Mouse (Mus musculus) MEL (cell line): ENCODE data around the gene Xrn1. TPM values are rescaled to one million over a fixed set of nuclear protein-coding genes. Genes with fewer than 3 reads are reported as not detected.
A peak's percentile ranks its signal among the peaks of the same experiment; 100 is the strongest.

Experiments used
- DNase-seq: peaks from one replicate; pipeline ENCODE4 v3.0.0; 2011; ENCODE audit warnings: low read depth, low spot score
- H3K27ac ChIP-seq: 2 replicates; pipeline ENCODE4 v1.5.1; 2012; ENCODE audit warnings: low read depth, mild to moderate bottlenecking, control low read depth, low read length, moderate library complexity; ENCODE audit not compliant: control insufficient read depth
- H3K27me3 ChIP-seq, 2 experiments: fragments of 150-350 bp in 1 of 2; sonication (generic) in 1 of 2; 2 replicates each; pipeline ENCODE4 v1.6.1; 2012; ENCODE audit warnings: low read length in 2 of 2, mild to moderate bottlenecking in 2 of 2, improper control_type of control experiment in 1 of 2, moderate library complexity in 1 of 2; ENCODE audit not compliant: insufficient read depth in 2 of 2, control insufficient read depth in 1 of 2
- H3K36me3 ChIP-seq, 2 experiments: 2 replicates each; pipeline ENCODE4 v1.6.1; 2012 to 2014; ENCODE audit warnings: low read length in 2 of 2, improper control_type of control experiment in 1 of 2, inconsistent platforms in 1 of 2, mild to moderate bottlenecking in 1 of 2; ENCODE audit not compliant: insufficient read depth in 2 of 2, control insufficient read depth in 1 of 2
- H3K4me1 ChIP-seq, 2 experiments: fragments of 150-350 bp in 1 of 2; sonication (generic) in 1 of 2; 2 replicates each; pipeline ENCODE4 v1.6.1; 2012; ENCODE audit warnings: low read length in 2 of 2, improper control_type of control experiment in 1 of 2, mild to moderate bottlenecking in 1 of 2; ENCODE audit not compliant: insufficient read depth in 2 of 2, control insufficient read depth in 1 of 2
- H3K4me3 ChIP-seq, 2 experiments: fragments of 150-350 bp in 1 of 2; sonication (generic) in 1 of 2; 2 replicates each; pipeline ENCODE4 v1.5.1; 2012; ENCODE audit warnings: low read depth in 2 of 2, low read length in 2 of 2, mild to moderate bottlenecking in 2 of 2, moderate library complexity in 2 of 2, control low read depth in 1 of 2, improper control_type of control experiment in 1 of 2; ENCODE audit not compliant: control insufficient read depth in 1 of 2, insufficient read depth in 1 of 2
- H3K79me2 ChIP-seq: 2 replicates; pipeline ENCODE4 v1.6.1; 2012; ENCODE audit warnings: mild to moderate bottlenecking, low read length, moderate library complexity; ENCODE audit not compliant: control insufficient read depth, poor library complexity, insufficient read depth
- H3K9ac ChIP-seq: 2 replicates; pipeline ENCODE4 v1.6.1; 2012; ENCODE audit warnings: low read depth, mild to moderate bottlenecking, control low read depth, low read length, moderate library complexity; ENCODE audit not compliant: control insufficient read depth, poor library complexity, severe bottlenecking
- H3K9me3 ChIP-seq: fragments of 150-350 bp; sonication (generic); replicated peaks from 2 replicates; pipeline ENCODE4 v1.6.1; 2012; ENCODE audit warnings: mild to moderate bottlenecking, low read length, improper control_type of control experiment, moderate library complexity; ENCODE audit not compliant: insufficient read depth
- BHLHE40 ChIP-seq: IDR thresholded peaks from 2 replicates; pipeline ENCODE4 v1.6.1; 2012; ENCODE audit warnings: low read depth, mild to moderate bottlenecking, inconsistent platforms, low read length, improper control_type of control experiment, borderline replicate concordance
- CTCF ChIP-seq, 3 experiments: IDR thresholded peaks in 2 of 3; conservative IDR thresholded peaks in 1 of 3; 2 replicates each; pipeline ENCODE4 v1.5.1; 2011 to 2012; ENCODE audit warnings: low read length in 3 of 3, low read depth in 2 of 3, mild to moderate bottlenecking in 2 of 3, improper control_type of control experiment in 1 of 3, inconsistent platforms in 1 of 3, mixed read lengths in 1 of 3, moderate library complexity in 1 of 3; ENCODE audit not compliant: control insufficient read depth in 1 of 3, insufficient read depth in 1 of 3, poor library complexity in 1 of 3, severe bottlenecking in 1 of 3
- EP300 ChIP-seq, 2 experiments: IDR thresholded peaks; 2 replicates each; pipeline ENCODE4 v1.6.1; 2011; ENCODE audit warnings: improper control_type of control experiment in 2 of 2, low read length in 2 of 2, low read depth in 1 of 2, mild to moderate bottlenecking in 1 of 2
- ETS1 ChIP-seq: IDR thresholded peaks from 2 replicates; pipeline ENCODE4 v1.6.1; 2012; ENCODE audit warnings: low read depth, mild to moderate bottlenecking, inconsistent platforms, low read length, improper control_type of control experiment, moderate library complexity
- GATA1 ChIP-seq: IDR thresholded peaks from 2 replicates; pipeline ENCODE4 v1.6.1; 2011; ENCODE audit warnings: low read depth, low read length, improper control_type of control experiment
- HCFC1 ChIP-seq: IDR thresholded peaks from 2 replicates; pipeline ENCODE4 v1.6.1; 2012; ENCODE audit warnings: low read depth, mild to moderate bottlenecking, inconsistent platforms, low read length, improper control_type of control experiment, moderate library complexity
- JUND ChIP-seq: IDR thresholded peaks from 2 replicates; pipeline ENCODE4 v1.6.1; 2011; ENCODE audit warnings: low read depth, mild to moderate bottlenecking, improper control_type of control experiment, low read length
- KAT2A ChIP-seq: conservative IDR thresholded peaks from 2 replicates; pipeline ENCODE4 v1.6.1; 2012; ENCODE audit warnings: low read depth, low read length, improper control_type of control experiment, inconsistent platforms
- MAFK ChIP-seq: IDR thresholded peaks from 2 replicates; pipeline ENCODE4 v1.6.1; 2011; ENCODE audit warnings: low read depth, mild to moderate bottlenecking, low read length, improper control_type of control experiment, borderline replicate concordance
- MAX ChIP-seq: IDR thresholded peaks from 2 replicates; pipeline ENCODE4 v1.6.1; 2011; ENCODE audit warnings: low read length, improper control_type of control experiment
- MAZ ChIP-seq: IDR thresholded peaks from 2 replicates; pipeline ENCODE4 v1.6.1; 2012; ENCODE audit warnings: low read depth, mild to moderate bottlenecking, inconsistent platforms, low read length, improper control_type of control experiment
- MXI1 ChIP-seq: IDR thresholded peaks from 2 replicates; pipeline ENCODE4 v1.6.1; 2011; ENCODE audit warnings: mild to moderate bottlenecking, low read depth, low read length, improper control_type of control experiment
- MYC ChIP-seq: IDR thresholded peaks from 2 replicates; pipeline ENCODE4 v1.6.1; 2011; ENCODE audit warnings: low read depth, mild to moderate bottlenecking, low read length, improper control_type of control experiment, moderate library complexity
- POLR2AphosphoS2 ChIP-seq: IDR thresholded peaks from 2 replicates; pipeline ENCODE4 v1.6.1; 2011; ENCODE audit warnings: low read length, improper control_type of control experiment
- RCOR1 ChIP-seq: IDR thresholded peaks from 2 replicates; pipeline ENCODE4 v1.6.1; 2012; ENCODE audit warnings: low read depth, mild to moderate bottlenecking, inconsistent platforms, low read length, improper control_type of control experiment
- SIN3A ChIP-seq: IDR thresholded peaks from 2 replicates; pipeline ENCODE4 v1.6.1; 2012; ENCODE audit warnings: low read length, improper control_type of control experiment, inconsistent platforms
- TAL1 ChIP-seq: IDR thresholded peaks from 2 replicates; pipeline ENCODE4 v1.6.1; 2012; ENCODE audit warnings: mild to moderate bottlenecking, inconsistent platforms, low read length, moderate library complexity, mixed read lengths
- TBP ChIP-seq: IDR thresholded peaks from 2 replicates; pipeline ENCODE4 v1.8.0; 2011; ENCODE audit warnings: low read depth, low read length, improper control_type of control experiment
- TCF12 ChIP-seq: IDR thresholded peaks from 2 replicates; pipeline ENCODE4 v1.6.1; 2014; ENCODE audit warnings: low read depth, mild to moderate bottlenecking, inconsistent platforms, low read length, improper control_type of control experiment, moderate library complexity
- UBTF ChIP-seq: IDR thresholded peaks from 2 replicates; pipeline ENCODE4 v1.6.1; 2012; ENCODE audit warnings: low read depth, mild to moderate bottlenecking, inconsistent platforms, low read length, improper control_type of control experiment, moderate library complexity, borderline replicate concordance; ENCODE audit not compliant: insufficient read depth
- USF1 ChIP-seq: IDR thresholded peaks from 2 replicates; pipeline ENCODE4 v1.6.1; 2014; ENCODE audit warnings: low read depth, mild to moderate bottlenecking, inconsistent platforms, low read length, improper control_type of control experiment, moderate library complexity
- ZC3H11A ChIP-seq: IDR thresholded peaks from 2 replicates; pipeline ENCODE4 v1.6.1; 2012; ENCODE audit warnings: low read depth, mild to moderate bottlenecking, inconsistent platforms, low read length, improper control_type of control experiment
- ZKSCAN1 ChIP-seq: IDR thresholded peaks from 2 replicates; pipeline ENCODE4 v1.6.1; 2012; ENCODE audit warnings: low read depth, mild to moderate bottlenecking, inconsistent platforms, low read length, improper control_type of control experiment, moderate library complexity
- ZMIZ1 ChIP-seq: IDR thresholded peaks from 2 replicates; pipeline ENCODE4 v1.6.1; 2012; ENCODE audit warnings: low read depth, mild to moderate bottlenecking, inconsistent platforms, low read length, improper control_type of control experiment, moderate library complexity
- ZNF384 ChIP-seq: IDR thresholded peaks from 2 replicates; pipeline ENCODE4 v1.6.1; 2012; ENCODE audit warnings: low read depth, mild to moderate bottlenecking, inconsistent platforms, low read length, improper control_type of control experiment
- polyA plus RNA-seq, 2 experiments: library from polyadenylated mRNA; stranded (reverse) in 1 of 2; unstranded in 1 of 2; fragments of >175 nt in 1 of 2; fragments of >200 nt in 1 of 2; gene quantifications; 2 replicates each; pipeline versions ENCODE4 v1.2.1 to v1.2.4; 2012; ENCODE audit warnings: low replicate concordance in 2 of 2, low read depth in 1 of 2; ENCODE audit not compliant: insufficient read length in 2 of 2, insufficient read depth in 1 of 2, missing spikeins in 1 of 2
- total RNA-seq: library from RNA; depleted of rRNA; stranded (reverse); fragments of 300-350 nt; gene quantifications from 2 replicates; pipeline ENCODE4 v1.2.3, GENCODE M21; 2012

Gene Xrn1
- total and polyA plus RNA-seq, 3 experiments, result 7.6 to 8.3 TPM; not detected in 1

DNA sequence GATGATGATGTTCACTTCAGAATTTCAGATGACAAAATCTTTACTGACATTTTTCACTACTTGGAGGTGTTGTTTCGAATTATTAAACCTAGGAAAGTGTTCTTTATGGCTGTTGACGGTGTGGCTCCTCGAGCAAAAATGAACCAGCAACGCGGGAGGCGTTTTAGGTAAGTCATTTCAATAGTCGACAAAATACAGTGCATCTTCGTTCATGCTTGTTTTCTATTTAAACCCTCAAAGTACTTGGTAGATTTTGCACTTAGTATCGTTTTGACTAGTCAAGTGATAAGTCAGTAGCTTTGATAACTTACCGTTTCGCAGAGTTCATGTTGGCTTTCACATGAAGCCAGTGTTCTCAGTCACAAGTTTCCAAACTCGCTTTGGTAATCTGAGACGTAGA lies 9.5 kb downstream of the Xrn1 start:
- H3K79me2 ChIP-seq, result peaks cover 14% of the 10 kb centered on the region
- H3K4me3 ChIP-seq, result no peak overlapping the region
- H3K4me1 ChIP-seq, result peaks cover 9 to 20% of the 10 kb centered on the region in 2 experiments
- no peaks in the 10 kb centered on the region for H3K27me3 ChIP-seq
- H3K36me3 ChIP-seq, result peaks cover 4 to 27% of the 10 kb centered on the region in 2 experiments
- no peaks in the 10 kb centered on the region for H3K9me3 ChIP-seq
- no peak for DNase-seq
- TF ChIP-seq MAZ (no peak), MAFK (no peak), MXI1 (no peak), TAL1 (no peak), RCOR1 (no peak), EP300 (IDR thresholded peaks at IDR 0.05; ENCODE audit: low read depth in 1 of 2, low read length in 2 of 2) (no peak), UBTF (no peak), SIN3A (no peak), MYC (no peak), ZKSCAN1 (no peak), USF1 (no peak), ZMIZ1 (no peak), TBP (no peak), POLR2AphosphoS2 (no peak), JUND (no peak), ZNF384 (no peak), HCFC1 (no peak), BHLHE40 (no peak)
- TF ChIP-seq, all 39 proteins: peak for 0
- no peak overlapping the region for H3K27ac ChIP-seq
- no peak overlapping the region for H3K9ac ChIP-seq

DNA sequence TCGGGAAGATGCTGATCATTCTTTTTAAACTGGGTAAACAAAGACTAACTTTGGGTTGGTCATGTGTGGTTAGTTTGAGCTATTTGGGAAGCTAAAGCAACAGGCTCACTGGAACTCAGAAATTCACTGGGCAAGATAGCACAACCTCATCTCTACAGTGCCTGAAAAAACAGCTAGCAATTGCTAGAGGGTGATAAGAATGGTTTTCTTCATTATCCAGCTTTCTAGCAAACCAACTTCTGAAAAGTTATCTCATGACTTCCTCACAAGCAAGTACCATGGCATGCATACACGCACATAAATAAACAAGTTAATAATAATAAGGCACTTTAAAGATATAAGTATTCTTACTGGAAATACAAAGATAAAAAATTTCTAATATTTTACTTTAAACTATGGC lies 23.7 kb downstream of the Xrn1 start:
- H3K4me3 ChIP-seq, result no peak overlapping the region
- no peak overlapping the region for H3K27ac ChIP-seq
- peaks cover 8 to 27% of the 10 kb centered on the region in 2 experiments for H3K36me3 ChIP-seq
- H3K79me2 ChIP-seq, result no peaks in the 10 kb centered on the region
- TF ChIP-seq RCOR1 (peak; percentile 54; the same call in 1 of the 2 replicates), ZC3H11A (no peak), ZMIZ1 (no peak), TCF12 (peak; percentile 50; the same call in 1 of the 2 replicates), MAX (no peak), JUND (no peak), ETS1 (peak; percentile 43; the same call in 1 of the 2 replicates), KAT2A (no peak), SIN3A (peak; percentile 41; the same call in 1 of the 2 replicates), CTCF (IDR thresholded peaks at IDR 0.05 in 2 of 3, conservative IDR thresholded peaks at IDR 0.05 in 1 of 3; ENCODE audit: control insufficient read depth in 1 of 3, insufficient read depth in 1 of 3, low read depth in 2 of 3, low read length in 3 of 3, poor library complexity in 1 of 3, severe bottlenecking in 1 of 3) (no peak), TBP (peak; percentile 84), EP300 (IDR thresholded peaks at IDR 0.05; ENCODE audit: low read depth in 1 of 2, low read length in 2 of 2) (peak; percentile 73 to 75), GATA1 (peak; percentile 80), ZNF384 (0 out of 2 replicates have a peak, but pooled peaks have one; percentile 17)
- no peaks in the 10 kb centered on the region for H3K9me3 ChIP-seq
- H3K9ac ChIP-seq, result no peak overlapping the region
- DNase-seq, result peak; percentile 52
- no peaks in the 10 kb centered on the region for H3K27me3 ChIP-seq
- H3K4me1 ChIP-seq, result peaks cover 0 to 6% of the 10 kb centered on the region in 2 experiments; a peak in 2 of 4 replicates
